Mouse (Mus musculus) mouse trophoblast stem cell (cell line): ENCODE results near the gene Meaf6.

ENCODE experiments used
- in situ Hi-C, 2 experiments: fragments of 300-500 bp; cut with MseI, MboI; formaldehyde crosslinking; loops; 2 replicates in 1 of 2; 3 replicates in 1 of 2; pipeline ENCODE4 v1.15.1; 2025

Gene Meaf6

GRCm38 (mm10) chr4:125115710-125116089 is 30.8 kb downstream of the Meaf6 start:
- in situ Hi-C loops = no loop called here

DNA sequence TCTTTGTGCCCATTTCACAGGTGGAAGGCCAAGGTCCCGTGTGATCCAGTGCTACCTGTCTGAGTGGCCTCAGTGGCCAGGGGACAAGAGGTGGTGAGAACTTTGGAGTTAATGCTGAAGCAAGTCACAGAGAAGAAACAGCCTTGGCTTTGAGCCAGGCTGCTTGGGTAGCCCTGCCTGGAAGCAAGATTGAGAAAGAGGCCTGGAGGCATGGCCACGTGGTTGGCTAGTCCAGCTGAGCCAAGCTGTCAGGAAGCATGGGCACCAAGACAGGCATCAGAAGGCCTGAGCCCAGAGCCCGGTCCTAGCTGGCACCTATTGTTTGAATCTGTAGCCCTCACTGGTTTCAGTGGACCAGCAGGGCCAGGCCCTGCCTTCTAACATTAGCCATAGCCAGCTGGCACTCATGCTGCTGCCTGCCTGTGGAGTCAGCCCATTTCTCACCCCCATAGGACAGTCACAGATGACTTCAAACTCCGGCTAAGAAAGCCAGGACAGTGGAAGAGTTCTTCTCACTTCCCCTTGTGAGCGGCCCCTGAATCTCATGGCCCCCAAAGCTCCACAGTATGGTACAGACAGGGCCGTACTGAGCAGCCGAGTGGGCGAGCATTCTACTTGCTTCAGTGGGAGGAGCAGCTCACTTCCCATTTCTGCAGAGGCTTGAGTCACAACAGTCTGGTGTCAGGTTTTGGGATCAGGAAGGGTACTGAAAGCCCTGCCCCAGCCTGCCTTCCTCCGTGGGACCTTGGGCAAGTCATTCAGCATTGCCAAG is 31.3 kb downstream of the Meaf6 start:
- in situ Hi-C loops = no loop called here

- in situ Hi-C loops = no loop called here
Measured at GRCm38 (mm10) chr4:125116929-125117328, 32.0 kb downstream of the Meaf6 start.

GRCm38 (mm10) chr4:125117902-125118320 is 33.0 kb downstream of the Meaf6 start:
- in situ Hi-C loops = no loop called here

GRCm38 (mm10) chr4:125119070-125119469 is 34.1 kb downstream of the Meaf6 start:
- in situ Hi-C loops = no loop called here

DNA sequence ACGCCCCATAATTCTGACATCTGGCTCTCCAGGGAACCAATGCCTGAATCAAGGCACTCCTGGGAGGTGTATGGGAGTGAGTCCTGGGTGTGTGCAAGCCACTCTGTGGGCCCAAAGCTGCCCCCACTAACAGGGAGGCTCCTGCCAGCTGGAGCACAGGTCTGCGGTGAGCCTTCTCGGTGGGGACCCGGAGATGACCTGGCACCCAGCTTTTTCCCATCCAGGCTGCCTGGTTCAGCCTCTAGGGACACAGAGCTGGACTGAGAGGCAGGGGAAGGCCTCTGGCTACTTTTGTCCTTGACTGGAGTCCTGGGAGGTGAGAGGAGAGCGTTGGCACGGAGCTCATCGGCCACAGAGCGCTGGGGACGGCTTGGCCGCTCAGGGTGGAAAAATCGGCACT is 34.8 kb downstream of the Meaf6 start:
- in situ Hi-C loops = no loop called here

GRCm38 (mm10) chr4:125122431-125123278 is 37.7 kb downstream of the Meaf6 start:
- in situ Hi-C loops = no loop called here

DNA sequence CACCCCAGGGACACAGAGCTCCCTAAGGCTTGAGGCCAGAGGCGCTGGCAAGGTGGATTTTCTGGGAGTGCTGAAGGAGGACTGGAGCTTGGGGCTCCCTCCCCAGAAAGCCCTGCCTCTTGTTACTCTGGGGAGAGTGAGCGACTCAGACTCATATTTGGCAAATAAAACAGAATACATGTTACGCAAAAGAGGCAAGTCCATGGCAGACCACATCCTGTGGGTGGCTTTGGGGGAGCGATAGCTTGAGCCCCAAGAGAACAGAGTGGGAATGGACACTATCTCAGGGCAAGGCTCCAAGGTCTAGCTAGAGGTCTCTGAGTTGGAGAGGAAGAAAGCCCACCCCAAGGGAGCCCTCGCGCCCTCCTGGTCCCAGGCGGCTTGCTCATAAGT is 38.3 kb downstream of the Meaf6 start:
- in situ Hi-C loops = no loop called here

DNA sequence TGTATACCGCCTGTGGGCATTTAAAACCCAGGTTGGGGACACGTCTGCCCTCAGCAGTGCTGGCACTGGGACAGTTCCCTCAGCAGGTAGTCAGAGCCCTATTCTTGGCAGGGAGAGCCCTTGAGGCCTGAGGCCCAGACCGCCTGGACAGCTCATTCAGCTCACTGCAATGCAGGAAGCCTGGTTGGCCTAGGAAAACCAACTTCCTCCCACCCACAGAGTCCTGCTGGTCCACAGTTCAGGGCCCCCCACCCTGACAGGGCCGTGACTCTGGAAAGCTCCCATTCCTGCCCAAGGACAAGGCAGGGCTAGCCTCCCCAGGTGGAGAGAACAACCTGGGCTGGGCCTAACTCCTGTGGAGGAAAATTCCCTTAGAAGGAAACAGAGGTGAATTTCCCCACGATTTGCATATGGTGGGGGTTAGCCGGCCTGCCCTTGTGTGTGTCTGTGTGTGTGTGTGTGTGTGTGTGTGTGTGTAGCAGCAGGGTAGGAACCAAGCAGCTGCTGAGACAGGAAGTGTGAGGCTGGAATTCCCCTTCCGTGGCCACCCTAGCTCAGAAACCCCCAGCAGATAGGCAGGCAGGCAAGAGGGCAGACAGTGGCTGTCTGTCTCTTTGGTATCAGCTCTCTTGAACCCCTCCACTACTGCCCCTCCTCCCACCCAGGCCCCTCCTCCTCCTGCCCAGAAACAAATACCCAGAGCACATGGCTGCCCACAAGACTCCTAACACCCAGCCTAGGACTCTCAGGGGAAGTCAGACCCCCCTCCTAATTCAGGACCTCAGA is 39.7 kb downstream of the Meaf6 start:
- in situ Hi-C loops = no loop called here

GRCm38 (mm10) chr4:125125361-125125921 is 40.5 kb downstream of the Meaf6 start:
- in situ Hi-C loops = no loop called here

DNA sequence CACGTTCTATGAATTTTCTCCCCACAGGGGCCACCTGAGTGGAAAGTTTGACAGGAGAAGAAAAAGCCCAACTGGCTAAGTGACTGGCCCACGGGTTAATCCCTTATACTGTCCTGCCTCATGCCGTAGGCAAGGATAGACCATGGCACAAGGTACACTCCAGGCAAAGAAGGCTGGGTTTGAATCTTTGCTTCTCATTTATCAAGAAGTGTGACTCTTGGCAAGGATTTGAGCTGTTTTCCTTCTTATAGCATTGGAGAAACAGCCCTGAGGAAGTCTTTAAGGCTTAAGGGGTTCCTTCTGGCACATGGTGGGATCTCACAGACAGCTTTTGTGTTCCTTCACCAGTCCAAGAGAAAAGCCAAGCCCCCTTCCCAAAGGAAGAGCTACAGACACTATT is 41.3 kb downstream of the Meaf6 start:
- in situ Hi-C loops = no loop called here

DNA sequence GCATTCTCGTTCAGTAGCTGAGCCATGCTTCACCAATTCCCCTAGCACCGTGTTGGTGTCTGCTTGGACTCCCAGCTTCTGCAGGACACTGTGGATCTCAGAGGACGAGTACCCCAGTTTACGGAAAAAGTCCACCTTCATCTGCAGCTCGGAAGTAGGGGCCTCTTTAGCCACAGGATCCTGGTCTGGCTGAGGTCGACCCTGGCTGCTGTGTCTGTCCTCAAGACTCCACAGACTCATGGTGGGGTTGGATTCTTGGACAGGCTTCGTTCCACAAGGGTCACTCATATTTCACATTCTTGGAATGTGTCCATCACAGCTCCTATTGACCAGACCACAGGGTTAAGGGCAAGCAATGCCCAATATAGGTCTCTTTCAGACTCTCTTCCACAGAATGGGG is 41.8 kb downstream of the Meaf6 start:
- in situ Hi-C loops = no loop called here

DNA sequence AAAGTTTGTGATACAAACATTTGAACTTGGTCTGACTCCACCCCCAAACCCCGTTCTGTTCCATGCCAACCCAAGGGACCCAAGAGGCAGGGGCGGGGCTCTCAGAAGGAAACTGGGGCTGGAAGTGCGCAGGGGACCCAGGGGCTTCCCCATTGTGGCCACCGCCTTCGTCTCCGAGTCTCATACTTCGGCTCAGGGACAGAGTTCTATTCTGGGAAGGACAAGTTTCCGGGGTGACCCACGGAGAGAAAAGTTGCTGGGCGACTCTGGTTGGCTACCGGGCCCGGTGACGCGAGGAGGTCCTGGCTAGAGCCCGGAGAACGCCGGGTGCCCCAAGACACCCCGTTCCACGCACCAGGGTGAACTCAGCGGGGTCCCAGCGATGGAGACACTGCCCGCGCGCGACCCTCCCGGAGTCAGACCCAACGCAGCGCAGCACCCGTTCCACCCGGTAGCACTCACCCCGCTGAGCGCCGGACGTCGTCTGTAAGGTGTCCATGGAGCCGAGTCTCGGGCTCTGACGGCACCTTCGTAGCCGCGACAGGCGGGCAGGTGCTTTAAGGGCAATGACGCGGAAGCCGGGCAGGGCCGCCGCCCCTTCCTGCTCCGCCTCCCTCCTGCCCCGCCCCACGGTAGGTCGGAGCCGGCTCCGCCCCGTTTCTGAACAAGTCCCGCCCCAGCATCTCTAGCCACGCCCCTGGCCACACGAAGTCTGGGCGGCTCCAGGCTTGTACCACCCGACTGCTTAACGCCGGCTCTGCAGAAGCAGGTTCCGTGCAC is 42.6 kb downstream of the Meaf6 start, which contains the start of gene Zc3h12a:
TSS of gene Zc3h12a (minus strand) at position 536 of the 780 bp plus-strand sequence.
- in situ Hi-C loops = no loop called here

DNA sequence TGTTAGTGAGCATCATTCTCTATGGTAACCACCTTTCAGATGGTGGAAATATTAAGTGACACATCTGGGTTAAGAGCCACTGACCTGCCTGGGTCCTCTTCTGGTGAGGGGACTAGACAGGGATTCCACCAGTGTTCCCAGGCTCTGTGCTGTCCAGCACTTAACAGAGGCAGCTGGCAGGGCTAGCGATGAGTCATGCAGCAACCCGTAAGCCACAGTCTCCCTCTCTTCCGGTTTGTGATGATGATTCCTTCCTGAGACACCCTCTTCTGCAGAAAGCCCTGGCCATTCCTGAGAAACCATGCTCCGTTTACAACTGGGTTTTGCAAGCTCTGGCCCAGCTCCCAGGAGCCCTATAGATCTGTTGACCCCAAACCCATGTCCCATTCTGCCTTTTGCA is 46.6 kb downstream of the Meaf6 start:
- in situ Hi-C loops = no loop called here

DNA sequence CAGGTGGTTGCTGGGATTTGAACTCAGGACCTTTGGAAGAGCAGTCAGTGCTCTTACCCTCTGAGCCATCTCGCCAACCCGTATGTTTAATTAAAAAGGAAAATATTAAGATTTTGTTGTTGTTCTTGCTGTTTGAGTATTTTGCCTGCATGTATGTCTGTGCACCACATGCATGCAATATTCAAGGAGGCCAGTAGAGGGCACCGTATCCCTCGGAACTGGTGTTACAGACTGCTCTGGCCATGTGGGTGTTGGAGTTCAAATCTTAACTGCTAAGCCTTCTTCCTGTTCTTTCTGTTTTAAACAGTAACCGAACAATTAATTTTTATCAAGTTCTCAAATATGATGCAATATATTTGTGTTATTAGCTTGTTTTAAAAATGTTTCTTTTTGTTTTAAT is 47.5 kb downstream of the Meaf6 start:
- in situ Hi-C loops = no loop called here

GRCm38 (mm10) chr4:125134192-125134591 is 49.3 kb downstream of the Meaf6 start:
- in situ Hi-C loops = no loop called here

DNA sequence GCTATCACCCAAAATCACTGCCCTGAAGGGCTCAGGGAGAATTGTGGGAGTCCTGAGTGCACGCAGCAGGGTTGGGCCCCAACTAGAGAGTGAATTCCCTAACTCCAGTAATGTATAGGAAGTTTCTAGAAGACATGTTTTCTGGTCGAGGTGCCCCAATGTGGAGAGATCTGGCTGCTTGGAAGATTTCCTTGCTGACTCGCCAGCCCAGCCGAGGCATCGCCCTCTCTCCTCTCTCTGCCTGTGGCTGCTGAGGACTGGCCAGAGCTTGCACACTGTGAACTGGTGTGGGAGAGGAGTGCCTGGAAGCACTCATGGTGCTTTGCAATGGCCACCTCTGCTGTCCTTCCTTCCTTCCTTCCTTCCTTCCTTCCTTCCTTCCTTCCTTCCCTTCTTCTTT is 49.7 kb downstream of the Meaf6 start:
- in situ Hi-C loops = no loop called here

DNA sequence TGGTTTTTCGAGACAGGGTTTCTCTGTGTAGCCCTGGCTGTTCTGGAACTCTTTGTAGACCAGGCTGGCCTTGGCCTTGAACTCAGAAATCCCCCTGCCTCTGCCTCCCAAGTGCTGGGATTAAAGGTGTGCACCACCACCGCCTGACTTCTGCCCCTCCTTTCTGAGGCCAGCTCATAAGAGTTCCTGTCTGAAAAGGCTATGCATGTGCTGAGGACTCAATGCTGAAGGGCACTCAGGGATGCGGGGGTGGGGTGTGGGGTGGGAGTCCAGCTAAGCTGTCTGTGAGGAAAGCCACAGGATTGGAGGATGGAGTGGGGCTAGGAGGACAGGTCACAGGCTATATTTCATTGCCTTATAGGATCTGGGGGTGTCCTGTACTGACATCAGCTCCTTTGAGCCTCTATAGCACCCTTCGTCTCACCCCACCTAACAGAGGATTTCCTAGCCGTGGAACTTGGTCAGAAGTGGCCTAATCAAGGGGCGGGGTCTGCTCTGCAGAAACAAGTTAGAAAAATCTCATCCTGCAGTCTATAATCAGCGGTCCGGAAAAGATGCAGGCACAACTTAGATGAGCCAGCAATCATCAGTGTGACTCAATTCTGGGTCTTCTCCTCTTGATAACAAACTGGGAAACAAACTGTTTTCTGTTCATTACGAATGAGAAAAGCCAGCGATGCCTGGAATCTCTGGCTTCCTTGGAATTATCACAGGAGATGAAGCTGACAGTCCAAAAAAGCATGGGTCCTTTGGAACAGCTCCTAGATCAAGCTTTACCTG is 50.3 kb downstream of the Meaf6 start:
- in situ Hi-C loops = no loop called here

DNA sequence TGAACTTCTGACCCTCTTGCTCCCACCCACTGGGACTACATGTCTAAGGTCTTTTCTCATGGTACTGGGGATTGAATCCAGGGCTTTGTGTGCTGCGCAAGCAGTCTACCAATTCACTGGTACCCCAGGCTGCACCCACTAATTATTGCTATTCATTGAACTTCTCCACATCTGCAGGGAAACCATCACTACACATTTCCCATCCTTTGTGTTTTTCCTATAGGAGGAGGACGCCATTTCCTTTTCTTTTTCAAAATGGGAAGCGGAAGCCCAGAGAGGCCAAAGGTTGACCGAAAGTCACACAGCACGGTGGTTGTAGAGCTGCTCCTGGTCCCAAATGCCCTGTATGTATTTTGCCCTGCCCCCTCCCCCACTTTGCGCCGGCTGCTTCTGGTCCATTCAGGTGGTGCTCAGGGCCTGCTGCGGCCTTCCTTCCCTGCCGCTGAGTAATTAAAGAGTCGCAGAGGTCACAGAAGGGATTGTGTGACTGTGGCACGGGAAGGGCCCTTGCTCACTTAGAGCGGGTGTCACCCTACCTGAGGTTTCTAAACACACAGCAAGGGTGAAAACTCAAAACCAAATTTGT is 51.5 kb downstream of the Meaf6 start:
- in situ Hi-C loops = no loop called here

GRCm38 (mm10) chr4:125138321-125138720 is 53.4 kb downstream of the Meaf6 start:
- in situ Hi-C loops = no loop called here
